Mouse (Mus musculus) lung, postnatal 4 days (tissue): Measurements from ENCODE around the gene Gpr45.

ENCODE experiments used
- DNase-seq, 2 experiments: peaks; one replicate each; pipeline ENCODE4 v3.0.0; 2021

Gpr45 gene

DNA sequence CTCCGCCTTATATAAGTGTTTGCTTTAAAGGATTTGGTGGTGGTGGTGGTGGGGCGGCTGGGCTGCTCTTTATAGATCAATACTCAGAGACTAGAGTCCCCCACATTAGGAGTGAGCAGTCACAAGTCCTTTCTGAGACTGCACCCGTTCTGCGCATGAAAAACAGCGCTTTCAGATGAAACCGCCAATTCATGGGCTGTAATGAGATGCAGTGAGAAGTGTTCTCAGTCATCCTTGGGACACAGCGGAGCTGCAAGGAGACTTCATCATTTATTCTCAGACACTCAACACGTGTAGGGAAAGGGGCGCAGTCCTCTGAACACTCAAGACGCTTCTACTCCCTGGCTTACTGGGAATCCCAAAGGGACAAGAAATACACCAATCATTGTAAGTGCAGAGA is 95.1 kb downstream of the Gpr45 start:
- no peak for DNase-seq

DNA sequence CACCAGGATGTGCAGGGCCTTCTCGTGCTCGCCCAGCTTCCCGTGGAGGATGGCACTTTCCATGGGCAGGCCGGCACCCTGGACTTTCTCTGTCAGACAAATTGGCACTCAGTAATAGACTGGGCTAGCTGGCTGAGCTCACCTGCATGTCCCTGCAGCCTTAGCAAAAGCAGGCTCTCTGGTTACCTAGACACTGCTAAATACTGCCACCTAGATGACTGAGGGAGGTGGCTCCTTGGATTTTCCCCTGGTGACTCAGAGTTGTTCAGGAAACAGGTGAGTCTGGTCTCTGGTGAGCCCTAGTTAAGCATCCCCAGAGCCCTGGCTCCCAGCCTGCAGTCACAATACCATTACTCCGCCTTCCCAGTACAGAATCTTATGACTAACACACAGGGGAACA is 99.2 kb downstream of the Gpr45 start:
- no peak for DNase-seq

DNA sequence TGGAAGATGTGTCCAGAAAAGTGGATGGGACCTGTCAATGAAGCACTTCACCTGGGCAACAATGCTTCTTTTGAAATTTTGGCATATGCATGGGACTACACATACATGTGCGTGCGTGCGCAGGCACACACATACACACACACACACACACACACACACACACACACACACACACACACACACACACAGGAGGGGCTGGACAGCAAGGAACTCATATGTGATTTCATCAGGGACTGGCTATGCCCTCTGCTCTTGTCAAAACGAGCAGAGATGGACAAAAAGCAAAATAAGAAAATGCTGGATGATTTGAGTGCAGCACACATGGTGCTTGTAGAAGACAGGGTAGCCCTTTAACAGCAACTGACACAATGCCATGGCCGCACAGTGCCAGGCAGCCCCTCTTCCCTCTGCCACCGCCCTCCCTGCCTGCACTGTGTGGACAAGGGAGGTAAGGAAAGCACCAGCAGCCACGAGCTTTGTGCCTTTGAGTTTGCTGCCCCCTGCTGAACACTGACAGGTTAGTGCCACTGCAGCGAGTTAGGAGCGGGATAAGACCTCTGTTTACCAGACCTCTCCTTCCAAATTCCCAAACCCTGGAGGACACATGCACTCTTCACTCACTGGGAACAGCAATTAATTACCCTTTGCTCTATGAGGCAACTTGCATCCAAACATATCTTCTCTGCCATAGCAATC is 113.1 kb downstream of the Gpr45 start:
- peak; percentile 74 to 78 for DNase-seq

- DNase-seq, result peak in 1 of 2 experiments; percentile 60
These were observed 113.9 kb downstream of the Gpr45 start for GRCm38 (mm10) chr1:43066573-43066972.

GRCm38 (mm10) chr1:43067551-43067950 is 114.9 kb downstream of the Gpr45 start:
- DNase-seq, result no peak

GRCm38 (mm10) chr1:43070726-43071125 is 118.1 kb downstream of the Gpr45 start:
- DNase-seq, result peak; percentile 34 to 63

DNA sequence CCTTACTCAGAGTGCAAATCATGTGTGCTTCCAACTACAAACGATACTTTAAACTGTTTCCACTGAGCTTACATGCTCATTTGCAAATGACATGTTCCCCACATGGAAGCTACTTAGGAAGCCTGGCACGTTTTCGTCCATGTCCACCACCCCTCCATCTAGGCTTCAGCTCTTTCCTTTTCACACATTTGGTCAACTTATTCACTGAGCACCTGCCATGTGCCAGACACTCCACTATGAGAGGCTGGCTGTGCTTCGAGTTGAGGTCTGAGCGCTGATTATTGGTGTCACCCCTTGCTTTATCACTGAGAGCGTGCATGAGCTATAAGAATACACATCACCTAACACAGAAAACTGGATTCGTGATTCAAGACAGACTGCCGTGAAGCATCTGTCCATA is 119.4 kb downstream of the Gpr45 start:
- DNase-seq, result no peak

- no peak for DNase-seq
These were observed 119.9 kb downstream of the Gpr45 start for GRCm38 (mm10) chr1:43072561-43072960.

- no peak for DNase-seq
These were observed 122.1 kb downstream of the Gpr45 start for GRCm38 (mm10) chr1:43074791-43075190.

DNA sequence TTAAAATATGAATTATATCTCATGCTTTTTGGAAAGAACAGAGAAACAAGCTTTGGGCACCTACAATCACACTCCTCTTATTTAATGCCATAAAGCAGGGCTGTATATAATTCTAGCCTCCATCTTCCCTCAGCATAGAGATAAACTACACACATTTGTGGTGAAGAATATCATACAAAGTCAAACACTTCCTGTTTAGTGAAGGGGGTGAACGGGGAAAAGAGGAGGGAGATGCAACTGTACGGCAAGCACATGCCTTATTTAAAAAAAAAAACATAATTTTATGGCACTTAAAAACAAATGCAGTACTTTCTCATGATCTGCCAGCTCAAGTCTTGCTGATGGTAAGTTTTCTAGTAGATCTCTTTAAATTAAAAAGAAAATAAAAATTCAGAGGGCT is 125.5 kb downstream of the Gpr45 start:
- DNase-seq, result no peak

GRCm38 (mm10) chr1:43082946-43083345 is 130.3 kb downstream of the Gpr45 start:
- DNase-seq, result no peak
